Mouse (Mus musculus): ENCODE measurements around the gene Gm49325. TPM values are rescaled to one million over a fixed set of nuclear protein-coding genes. Genes with fewer than 3 reads are reported as not detected.

The Gm49325 gene
- polyA plus RNA-seq, 1 experiment from 2014 or later, result 3.4 TPM

- H3K27ac ChIP-seq, result no peak overlapping the region
- no peaks in the 10 kb centered on the region for H3K9me3 ChIP-seq
- H3K4me3 ChIP-seq, result no peak overlapping the region
- H3K4me1 ChIP-seq, result peaks cover 3% of the 10 kb centered on the region; the same call in 1 of the 2 replicates
- no peak for DNase-seq (ENCODE audit: extremely low spot score, low spot score)
- H3K36me3 ChIP-seq (replicated peaks), result peaks cover 79% of the 10 kb centered on the region
- H3K27me3 ChIP-seq (ENCODE audit: poor library complexity, severe bottlenecking), result no peaks in the 10 kb centered on the region
- 95% methylated on average over 2 of the region's 2 CpGs for WGBS
Measured at GRCm38 (mm10) chr10:77596060-77596459, 9.9 kb upstream of the Gm49325 start.

GRCm38 (mm10) chr10:77603021-77603420 is 3.0 kb upstream of the Gm49325 start:
- no peak overlapping the region for H3K4me3 ChIP-seq
- H3K27ac ChIP-seq, result no peak overlapping the region
- peaks cover 6% of the 10 kb centered on the region; the same call in 1 of the 2 replicates for H3K9me3 ChIP-seq
- no peaks in the 10 kb centered on the region for H3K27me3 ChIP-seq (ENCODE audit: poor library complexity, severe bottlenecking)
- H3K36me3 ChIP-seq (replicated peaks), result peaks cover 28% of the 10 kb centered on the region
- no peak for DNase-seq (ENCODE audit: extremely low spot score, low spot score)
- peaks cover 20% of the 10 kb centered on the region for H3K4me1 ChIP-seq
- WGBS, result 56% methylated on average over 4 of the region's 4 CpGs

- Histone ChIP-seq H3K4me1 (peaks cover 24% of the 10 kb centered on the region), H3K27me3 (ENCODE audit: poor library complexity, severe bottlenecking) (no peaks in the 10 kb centered on the region), H3K36me3 (replicated peaks) (peaks cover 26% of the 10 kb centered on the region), H3K9me3 (peaks cover 6% of the 10 kb centered on the region; the same call in 1 of the 2 replicates), H3K4me3 (no peak overlapping the region), H3K27ac (no peak overlapping the region)
- WGBS, result 91% methylated on average over 6 of the region's 6 CpGs
- DNase-seq (ENCODE audit: extremely low spot score, low spot score), result no peak
Measured at GRCm38 (mm10) chr10:77604111-77604510, 1.9 kb upstream of the Gm49325 start.

- Histone ChIP-seq H3K27ac (no peak overlapping the region), H3K9me3 (peaks cover 6% of the 10 kb centered on the region; the same call in 1 of the 2 replicates), H3K36me3 (replicated peaks) (peaks cover 31% of the 10 kb centered on the region), H3K4me3 (no peak overlapping the region), H3K4me1 (peaks cover 24% of the 10 kb centered on the region), H3K27me3 (ENCODE audit: poor library complexity, severe bottlenecking) (no peaks in the 10 kb centered on the region)
- DNase-seq (ENCODE audit: extremely low spot score, low spot score), result no peak
- 92% methylated on average over 5 of the region's 5 CpGs for WGBS
Measured at GRCm38 (mm10) chr10:77604958-77605357, 1.0 kb upstream of the Gm49325 start.

GRCm38 (mm10) chr10:77605368-77605767 is 629 bp upstream of the Gm49325 start:
- Histone ChIP-seq H3K36me3 (replicated peaks) (peaks cover 32% of the 10 kb centered on the region), H3K4me3 (peak overlapping the region; percentile 84), H3K27me3 (ENCODE audit: poor library complexity, severe bottlenecking) (no peaks in the 10 kb centered on the region), H3K27ac (peak overlapping the region; percentile 99), H3K9me3 (peaks cover 6% of the 10 kb centered on the region; the same call in 1 of the 2 replicates), H3K4me1 (peaks cover 24% of the 10 kb centered on the region)
- 75% methylated on average over 1 of the region's 1 CpGs for WGBS
- peak; percentile 28 for DNase-seq (ENCODE audit: extremely low spot score, low spot score)

- DNase-seq (ENCODE audit: extremely low spot score, low spot score), result no peak
- Histone ChIP-seq H3K4me3 (peak overlapping the region; percentile 84), H3K27me3 (ENCODE audit: poor library complexity, severe bottlenecking) (no peaks in the 10 kb centered on the region), H3K36me3 (replicated peaks) (peaks cover 47% of the 10 kb centered on the region), H3K9me3 (peaks cover 6% of the 10 kb centered on the region; the same call in 1 of the 2 replicates), H3K27ac (peak overlapping the region; percentile 99), H3K4me1 (peaks cover 24% of the 10 kb centered on the region)
- 54% methylated on average over 7 of the region's 7 CpGs for WGBS
Measured at GRCm38 (mm10) chr10:77606855-77607254, 858 bp downstream of the Gm49325 start.

GRCm38 (mm10) chr10:77607441-77607840 is 1.4 kb downstream of the Gm49325 start:
- Histone ChIP-seq H3K9me3 (peaks cover 6% of the 10 kb centered on the region; the same call in 1 of the 2 replicates), H3K4me1 (peaks cover 24% of the 10 kb centered on the region), H3K36me3 (replicated peaks) (peaks cover 53% of the 10 kb centered on the region), H3K4me3 (peak overlapping the region; percentile 84), H3K27ac (0 out of 2 replicates have a peak overlapping the region, but pooled peaks have one; percentile 99), H3K27me3 (ENCODE audit: poor library complexity, severe bottlenecking) (no peaks in the 10 kb centered on the region)
- 73% methylated on average over 5 of the region's 5 CpGs for WGBS
- DNase-seq (ENCODE audit: extremely low spot score, low spot score), result no peak

- DNase-seq (ENCODE audit: extremely low spot score, low spot score), result no peak
- 95% methylated on average over 8 of the region's 8 CpGs for WGBS
- Histone ChIP-seq H3K4me3 (no peak overlapping the region), H3K4me1 (peaks cover 24% of the 10 kb centered on the region), H3K27me3 (ENCODE audit: poor library complexity, severe bottlenecking) (no peaks in the 10 kb centered on the region), H3K9me3 (peaks cover 6% of the 10 kb centered on the region; the same call in 1 of the 2 replicates), H3K27ac (no peak overlapping the region), H3K36me3 (replicated peaks) (peaks cover 64% of the 10 kb centered on the region)
Measured at GRCm38 (mm10) chr10:77608589-77608988, 2.6 kb downstream of the Gm49325 start.

- Histone ChIP-seq H3K27ac (no peak overlapping the region), H3K36me3 (replicated peaks) (peaks cover 82% of the 10 kb centered on the region), H3K9me3 (no peaks in the 10 kb centered on the region), H3K4me3 (no peak overlapping the region), H3K4me1 (peaks cover 24% of the 10 kb centered on the region), H3K27me3 (ENCODE audit: poor library complexity, severe bottlenecking) (no peaks in the 10 kb centered on the region)
- no peak for DNase-seq (ENCODE audit: extremely low spot score, low spot score)
- WGBS, result 94% methylated on average over 8 of the region's 8 CpGs
Measured at GRCm38 (mm10) chr10:77610221-77610961, 4.4 kb downstream of the Gm49325 start.

- H3K27me3 ChIP-seq (ENCODE audit: poor library complexity, severe bottlenecking), result no peaks in the 10 kb centered on the region
- no peak overlapping the region for H3K27ac ChIP-seq
- H3K4me1 ChIP-seq, result no peaks in the 10 kb centered on the region
- no peak overlapping the region for H3K4me3 ChIP-seq
- 94% methylated on average over 3 of the region's 3 CpGs for WGBS
- no peak for DNase-seq (ENCODE audit: extremely low spot score, low spot score)
- peaks cover 98% of the 10 kb centered on the region for H3K36me3 ChIP-seq (replicated peaks)
- no peaks in the 10 kb centered on the region for H3K9me3 ChIP-seq
Measured at GRCm38 (mm10) chr10:77613409-77613808, 7.4 kb downstream of the Gm49325 start.

GRCm38 (mm10) chr10:77615647-77616046 is 9.7 kb downstream of the Gm49325 start:
- H3K27ac ChIP-seq, result no peak overlapping the region
- 94% methylated on average over 8 of the region's 8 CpGs for WGBS
- no peak overlapping the region for H3K4me3 ChIP-seq
- DNase-seq (ENCODE audit: extremely low spot score, low spot score), result no peak
- no peaks in the 10 kb centered on the region for H3K9me3 ChIP-seq
- H3K27me3 ChIP-seq (ENCODE audit: poor library complexity, severe bottlenecking), result no peaks in the 10 kb centered on the region
- no peaks in the 10 kb centered on the region for H3K4me1 ChIP-seq
- H3K36me3 ChIP-seq (replicated peaks), result peaks cover 97% of the 10 kb centered on the region

GRCm38 (mm10) chr10:77616166-77616565 is 10.2 kb downstream of the Gm49325 start:
- H3K4me1 ChIP-seq, result no peaks in the 10 kb centered on the region
- no peak overlapping the region for H3K4me3 ChIP-seq
- no peak overlapping the region for H3K27ac ChIP-seq
- no peak for DNase-seq (ENCODE audit: extremely low spot score, low spot score)
- WGBS, result 97% methylated on average over 9 of the region's 9 CpGs
- no peaks in the 10 kb centered on the region for H3K27me3 ChIP-seq (ENCODE audit: poor library complexity, severe bottlenecking)
- H3K9me3 ChIP-seq, result no peaks in the 10 kb centered on the region
- H3K36me3 ChIP-seq (replicated peaks), result peaks cover 93% of the 10 kb centered on the region

- H3K36me3 ChIP-seq (replicated peaks), result peaks cover 85% of the 10 kb centered on the region
- no peaks in the 10 kb centered on the region for H3K27me3 ChIP-seq (ENCODE audit: poor library complexity, severe bottlenecking)
- WGBS, result 94% methylated on average over 7 of the region's 7 CpGs
- no peak overlapping the region for H3K27ac ChIP-seq
- DNase-seq (ENCODE audit: extremely low spot score, low spot score), result no peak
- H3K4me1 ChIP-seq, result peaks cover 5% of the 10 kb centered on the region
- H3K4me3 ChIP-seq, result no peak overlapping the region
- no peaks in the 10 kb centered on the region for H3K9me3 ChIP-seq
Measured at GRCm38 (mm10) chr10:77616926-77617325, 10.9 kb downstream of the Gm49325 start.

Measured in forebrain, embryonic 10.5 days (tissue).